Mouse (Mus musculus): ENCODE data around the gene Gstm5.

DNA sequence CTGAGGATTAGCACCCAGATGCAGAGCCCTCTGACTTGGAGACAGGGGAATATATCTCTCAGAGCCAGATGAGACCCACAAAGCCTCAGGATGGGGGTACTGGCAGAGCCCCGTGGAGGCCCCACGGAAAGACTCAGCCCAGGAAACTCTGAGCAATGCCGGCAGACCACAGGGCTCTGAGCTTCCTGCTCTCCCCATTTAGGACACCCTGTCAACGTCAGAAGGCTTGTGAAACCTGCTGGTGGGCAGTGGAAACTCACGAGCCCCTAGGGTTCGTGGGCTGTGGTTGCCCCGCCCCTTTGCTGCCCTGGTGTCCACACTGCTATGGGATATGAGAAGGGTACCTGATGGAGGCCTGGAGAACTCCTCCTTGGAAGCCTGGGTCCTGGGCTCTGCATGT, 42.8 kb upstream of the Gstm5 start:
- no peak for TF ChIP-seq CTCF (IDR thresholded peaks at IDR 0.05; ENCODE audit: borderline replicate concordance, extremely low read depth, insufficient read depth, insufficient read length)
- TF ChIP-seq POLR2A (IDR thresholded peaks at IDR 0.05; ENCODE audit: borderline replicate concordance, extremely low read depth, insufficient read depth, insufficient read length, poor library complexity, severe bottlenecking), result no peak
